Mouse (Mus musculus): ENCODE measurements around the gene 1700113H08Rik. TPM values are rescaled to one million over a fixed set of nuclear protein-coding genes. Genes with fewer than 3 reads are reported as not detected.

Gene 1700113H08Rik
- polyA plus RNA-seq, 1 experiment, result not detected

DNA sequence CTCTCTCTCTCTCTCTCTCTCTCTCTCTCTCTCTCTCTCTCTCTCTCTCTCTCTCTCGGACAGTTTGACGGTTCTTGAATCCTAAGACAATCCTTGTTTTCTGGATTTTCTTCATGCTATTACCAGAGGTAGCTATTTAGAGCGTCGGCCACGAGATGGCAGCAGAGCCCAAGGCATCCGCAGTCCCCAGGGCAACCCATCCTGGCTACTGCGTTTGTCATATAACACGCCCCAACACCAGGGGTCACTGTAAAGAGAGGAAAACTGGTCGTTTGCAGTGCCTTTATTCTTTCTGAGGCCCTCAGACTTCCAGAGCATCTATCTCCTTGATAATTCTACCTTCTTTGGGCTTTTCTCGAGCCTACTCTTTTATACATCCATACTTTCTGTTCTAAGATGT lies 33.0 kb upstream of the 1700113H08Rik start:
- no peak overlapping the region for H3K27ac ChIP-seq (ENCODE audit: control insufficient read depth, insufficient read depth, low read depth, low read length, poor library complexity)
- TF ChIP-seq CTCF (IDR thresholded peaks at IDR 0.05; ENCODE audit: control insufficient read depth, insufficient read depth, low read length) (peak; percentile 92), POLR2A (IDR thresholded peaks at IDR 0.05; ENCODE audit: borderline replicate concordance, control insufficient read depth, low read depth, low read length) (no peak)
- H3K4me3 ChIP-seq (replicated peaks; ENCODE audit: control insufficient read depth, low read depth, low read length), result no peak overlapping the region
- H3K4me1 ChIP-seq (ENCODE audit: control insufficient read depth, insufficient read depth, low read length), result no peaks in the 10 kb centered on the region
- WGBS, result 1% methylated on average over 9 of the region's 10 CpGs

DNA sequence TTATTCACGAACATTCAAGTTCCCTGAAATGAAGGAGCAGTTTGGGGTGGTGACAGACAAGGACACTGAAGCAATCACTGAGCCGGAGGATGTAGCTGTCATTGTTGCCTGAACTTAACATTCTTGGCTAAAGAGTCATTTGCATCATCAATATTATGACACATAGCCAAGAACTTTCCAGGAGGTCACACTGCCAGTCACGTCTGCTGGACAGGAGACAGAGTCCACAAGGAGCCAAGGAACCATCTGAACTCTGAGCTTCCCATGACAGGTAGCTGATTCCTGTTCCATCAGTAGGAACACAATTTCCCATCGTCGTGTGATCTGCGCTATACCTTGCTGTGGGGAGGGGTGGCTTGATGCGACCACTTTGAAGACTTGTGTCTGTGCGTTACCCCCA lies 25.1 kb upstream of the 1700113H08Rik start:
- 79% methylated on average over 8 of the region's 8 CpGs for WGBS
- TF ChIP-seq CTCF (IDR thresholded peaks at IDR 0.05; ENCODE audit: control insufficient read depth, insufficient read depth, low read length) (no peak), POLR2A (IDR thresholded peaks at IDR 0.05; ENCODE audit: borderline replicate concordance, control insufficient read depth, low read depth, low read length) (no peak)
- no peak overlapping the region for H3K27ac ChIP-seq (ENCODE audit: control insufficient read depth, insufficient read depth, low read depth, low read length, poor library complexity)
- H3K4me1 ChIP-seq (ENCODE audit: control insufficient read depth, insufficient read depth, low read length), result no peaks in the 10 kb centered on the region
- H3K4me3 ChIP-seq (replicated peaks; ENCODE audit: control insufficient read depth, low read depth, low read length), result no peak overlapping the region

DNA sequence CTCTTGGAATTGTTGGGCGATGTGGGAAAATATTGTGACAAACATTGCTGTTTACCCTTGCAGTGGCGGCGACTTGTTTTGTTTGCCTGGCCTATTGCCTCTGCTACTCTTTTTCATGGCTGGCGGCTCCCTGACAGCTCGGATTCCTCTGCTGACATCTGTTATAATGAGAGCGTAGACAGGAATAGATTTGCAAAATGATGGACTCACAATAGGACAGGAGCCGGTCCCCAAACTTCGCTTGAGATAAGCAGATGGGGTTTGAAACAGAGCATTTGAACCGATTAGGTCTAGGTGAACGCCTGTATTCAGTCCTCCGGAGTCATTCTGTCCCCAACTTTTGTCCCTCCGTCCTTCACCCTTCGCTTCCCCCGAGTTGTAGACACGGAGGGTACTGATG lies 22.0 kb upstream of the 1700113H08Rik start:
- no peaks in the 10 kb centered on the region for H3K4me1 ChIP-seq (ENCODE audit: control insufficient read depth, insufficient read depth, low read length)
- H3K27ac ChIP-seq (ENCODE audit: control insufficient read depth, insufficient read depth, low read depth, low read length, poor library complexity), result no peak overlapping the region
- 86% methylated on average over 15 of the region's 15 CpGs for WGBS
- no peak overlapping the region for H3K4me3 ChIP-seq (replicated peaks; ENCODE audit: control insufficient read depth, low read depth, low read length)
- TF ChIP-seq POLR2A (IDR thresholded peaks at IDR 0.05; ENCODE audit: borderline replicate concordance, control insufficient read depth, low read depth, low read length), result no peak
- no peak for TF ChIP-seq CTCF (IDR thresholded peaks at IDR 0.05; ENCODE audit: control insufficient read depth, insufficient read depth, low read length)

DNA sequence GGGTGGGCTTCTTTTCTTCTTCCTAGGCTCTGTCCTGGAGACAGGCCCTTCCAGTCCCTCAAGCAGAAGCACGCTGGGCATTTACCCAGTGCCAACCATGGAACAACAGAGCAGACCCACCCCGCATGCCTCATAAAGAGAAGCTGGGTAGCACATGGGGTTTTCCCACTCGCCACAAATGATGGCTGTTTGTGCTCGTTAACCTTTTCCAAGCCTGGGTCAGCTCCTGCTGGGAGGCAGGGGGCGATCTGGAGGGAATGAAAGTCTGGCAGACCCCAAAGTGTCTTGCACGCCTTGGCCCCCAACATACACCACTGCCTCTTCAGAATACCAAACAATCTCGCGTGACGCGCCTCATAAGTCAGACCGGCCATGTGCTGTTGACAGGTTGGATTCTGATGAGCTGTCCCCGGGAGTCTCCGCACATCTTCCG lies 21.6 kb upstream of the 1700113H08Rik start:
- WGBS, result 90% methylated on average over 14 of the region's 14 CpGs
- Histone ChIP-seq H3K27ac (ENCODE audit: control insufficient read depth, insufficient read depth, low read depth, low read length, poor library complexity) (no peak overlapping the region), H3K4me3 (replicated peaks; ENCODE audit: control insufficient read depth, low read depth, low read length) (no peak overlapping the region), H3K4me1 (ENCODE audit: control insufficient read depth, insufficient read depth, low read length) (no peaks in the 10 kb centered on the region)
- TF ChIP-seq CTCF (IDR thresholded peaks at IDR 0.05; ENCODE audit: control insufficient read depth, insufficient read depth, low read length) (no peak), POLR2A (IDR thresholded peaks at IDR 0.05; ENCODE audit: borderline replicate concordance, control insufficient read depth, low read depth, low read length) (no peak)

DNA sequence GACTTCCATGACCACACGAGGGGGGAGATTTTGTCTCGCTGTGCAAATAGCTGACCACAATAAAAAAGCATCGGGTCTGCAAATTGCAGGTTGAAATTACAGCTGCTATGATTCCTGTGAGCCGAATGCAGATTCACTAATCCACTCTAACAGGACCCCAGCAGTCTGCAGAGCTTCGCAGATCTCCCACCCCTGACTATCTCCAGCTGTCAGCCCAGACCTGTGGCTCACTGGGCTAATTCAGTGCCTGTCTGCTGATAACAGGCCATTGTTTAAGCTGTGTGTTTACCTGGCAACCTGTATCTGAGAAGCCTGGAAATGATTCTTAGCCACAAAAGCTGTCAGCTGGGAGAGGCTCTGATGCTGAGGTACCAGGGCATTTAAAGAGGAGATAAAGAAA lies 20.8 kb upstream of the 1700113H08Rik start:
- Histone ChIP-seq H3K4me1 (ENCODE audit: control insufficient read depth, insufficient read depth, low read length) (no peaks in the 10 kb centered on the region), H3K27ac (ENCODE audit: control insufficient read depth, insufficient read depth, low read depth, low read length, poor library complexity) (no peak overlapping the region), H3K4me3 (replicated peaks; ENCODE audit: control insufficient read depth, low read depth, low read length) (no peak overlapping the region)
- no peak for TF ChIP-seq CTCF (IDR thresholded peaks at IDR 0.05; ENCODE audit: control insufficient read depth, insufficient read depth, low read length)
- TF ChIP-seq POLR2A (IDR thresholded peaks at IDR 0.05; ENCODE audit: borderline replicate concordance, control insufficient read depth, low read depth, low read length), result no peak
- 54% methylated on average over 5 of the region's 5 CpGs for WGBS

DNA sequence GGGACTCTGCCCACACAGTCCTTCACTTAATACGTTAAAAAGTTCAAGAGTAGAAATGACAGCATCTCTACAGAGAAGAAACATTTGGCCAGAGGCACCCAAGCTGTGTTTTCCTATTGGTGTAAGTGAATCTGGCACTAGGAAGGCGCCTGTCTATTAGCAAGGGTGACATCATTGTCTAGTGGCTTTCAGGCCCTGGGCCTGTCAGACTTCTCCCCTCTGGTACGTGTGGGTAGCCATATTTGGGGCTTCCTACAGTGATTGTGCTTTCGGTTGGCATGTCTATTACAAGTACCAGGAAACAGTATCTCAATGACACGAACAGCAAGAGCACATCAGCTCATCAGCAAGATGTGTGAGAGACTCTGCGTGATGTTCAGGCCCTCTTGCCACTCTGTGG lies 18.5 kb upstream of the 1700113H08Rik start:
- TF ChIP-seq CTCF (IDR thresholded peaks at IDR 0.05; ENCODE audit: control insufficient read depth, insufficient read depth, low read length), result no peak
- no peak for TF ChIP-seq POLR2A (IDR thresholded peaks at IDR 0.05; ENCODE audit: borderline replicate concordance, control insufficient read depth, low read depth, low read length)
- no peak overlapping the region for H3K27ac ChIP-seq (ENCODE audit: control insufficient read depth, insufficient read depth, low read depth, low read length, poor library complexity)
- no peaks in the 10 kb centered on the region for H3K4me1 ChIP-seq (ENCODE audit: control insufficient read depth, insufficient read depth, low read length)
- WGBS, result 67% methylated on average over 6 of the region's 6 CpGs
- H3K4me3 ChIP-seq (replicated peaks; ENCODE audit: control insufficient read depth, low read depth, low read length), result no peak overlapping the region

DNA sequence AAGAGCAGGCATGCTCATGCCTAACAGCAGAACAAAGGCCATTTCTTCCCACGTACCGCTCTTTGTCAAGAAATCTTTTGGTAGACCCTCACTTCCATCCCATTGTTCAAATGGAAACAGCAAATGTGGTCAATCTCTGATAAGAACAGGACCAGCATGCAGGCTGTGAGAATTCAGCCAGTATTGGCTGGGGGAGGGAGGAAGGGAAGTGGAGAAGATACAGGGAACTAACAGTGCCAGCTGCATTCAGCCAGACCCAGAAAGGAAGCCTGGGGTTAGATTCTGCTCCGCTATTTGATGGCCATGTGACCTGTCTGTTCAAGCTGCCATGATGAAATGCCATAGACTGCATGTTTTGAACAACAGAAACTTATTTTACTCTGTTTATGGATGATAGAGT lies 18.0 kb upstream of the 1700113H08Rik start:
- no peak overlapping the region for H3K4me3 ChIP-seq (replicated peaks; ENCODE audit: control insufficient read depth, low read depth, low read length)
- H3K27ac ChIP-seq (ENCODE audit: control insufficient read depth, insufficient read depth, low read depth, low read length, poor library complexity), result no peak overlapping the region
- TF ChIP-seq CTCF (IDR thresholded peaks at IDR 0.05; ENCODE audit: control insufficient read depth, insufficient read depth, low read length) (no peak), POLR2A (IDR thresholded peaks at IDR 0.05; ENCODE audit: borderline replicate concordance, control insufficient read depth, low read depth, low read length) (no peak)
- 69% methylated on average over 3 of the region's 3 CpGs for WGBS
- no peaks in the 10 kb centered on the region for H3K4me1 ChIP-seq (ENCODE audit: control insufficient read depth, insufficient read depth, low read length)

DNA sequence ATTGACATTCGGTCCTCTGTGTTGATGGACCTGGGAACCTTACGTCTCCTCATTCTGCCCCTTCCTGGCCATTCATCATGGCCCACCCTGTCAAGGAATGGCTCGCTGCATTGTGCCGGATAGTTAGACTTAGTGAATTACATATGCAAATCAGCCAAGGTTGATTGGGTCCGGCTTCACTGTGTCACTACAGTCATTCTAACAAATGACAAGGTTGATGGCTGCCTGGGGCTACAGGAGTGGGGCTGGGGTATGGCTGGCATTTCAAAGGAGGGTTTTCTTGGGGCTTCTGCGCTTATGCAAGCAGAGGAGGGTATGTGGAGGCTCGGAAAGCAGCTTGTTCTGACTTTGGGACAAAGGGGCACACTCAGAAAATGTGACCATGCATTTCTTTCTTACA lies 16.6 kb upstream of the 1700113H08Rik start:
- Histone ChIP-seq H3K4me1 (ENCODE audit: control insufficient read depth, insufficient read depth, low read length) (no peaks in the 10 kb centered on the region), H3K4me3 (replicated peaks; ENCODE audit: control insufficient read depth, low read depth, low read length) (no peak overlapping the region), H3K27ac (ENCODE audit: control insufficient read depth, insufficient read depth, low read depth, low read length, poor library complexity) (no peak overlapping the region)
- TF ChIP-seq POLR2A (IDR thresholded peaks at IDR 0.05; ENCODE audit: borderline replicate concordance, control insufficient read depth, low read depth, low read length), result no peak
- no peak for TF ChIP-seq CTCF (IDR thresholded peaks at IDR 0.05; ENCODE audit: control insufficient read depth, insufficient read depth, low read length)
- 86% methylated on average over 7 of the region's 7 CpGs for WGBS

DNA sequence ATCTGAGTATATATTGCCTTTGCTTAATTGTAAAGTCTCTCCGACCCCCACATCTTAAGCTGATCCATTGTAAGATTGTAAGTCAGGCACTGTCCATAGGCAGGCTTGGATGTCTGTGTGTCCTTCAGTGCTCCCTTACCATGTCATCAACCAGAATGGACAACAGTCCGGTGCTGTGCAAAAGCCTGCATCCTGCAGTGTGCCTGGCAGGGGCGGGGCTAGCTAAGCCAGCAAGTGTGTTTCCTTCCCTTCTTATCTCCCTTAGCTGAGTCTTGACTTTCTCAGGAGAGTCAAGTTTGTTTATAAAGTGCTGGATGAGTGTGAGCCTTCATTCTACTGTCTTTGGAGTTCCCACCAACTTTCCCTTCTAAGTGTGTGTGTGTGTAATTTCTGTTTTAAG lies 12.6 kb upstream of the 1700113H08Rik start:
- H3K4me1 ChIP-seq (ENCODE audit: control insufficient read depth, insufficient read depth, low read length), result no peaks in the 10 kb centered on the region
- no peak overlapping the region for H3K27ac ChIP-seq (ENCODE audit: control insufficient read depth, insufficient read depth, low read depth, low read length, poor library complexity)
- H3K4me3 ChIP-seq (replicated peaks; ENCODE audit: control insufficient read depth, low read depth, low read length), result no peak overlapping the region
- TF ChIP-seq POLR2A (IDR thresholded peaks at IDR 0.05; ENCODE audit: borderline replicate concordance, control insufficient read depth, low read depth, low read length) (no peak), CTCF (IDR thresholded peaks at IDR 0.05; ENCODE audit: control insufficient read depth, insufficient read depth, low read length) (no peak)
- 36% methylated on average over 3 of the region's 3 CpGs for WGBS

Measured in bone marrow, adult 2 months (tissue).